ENCODE assay signal across 24 mouse cellular contexts in the genomic region with DNA sequence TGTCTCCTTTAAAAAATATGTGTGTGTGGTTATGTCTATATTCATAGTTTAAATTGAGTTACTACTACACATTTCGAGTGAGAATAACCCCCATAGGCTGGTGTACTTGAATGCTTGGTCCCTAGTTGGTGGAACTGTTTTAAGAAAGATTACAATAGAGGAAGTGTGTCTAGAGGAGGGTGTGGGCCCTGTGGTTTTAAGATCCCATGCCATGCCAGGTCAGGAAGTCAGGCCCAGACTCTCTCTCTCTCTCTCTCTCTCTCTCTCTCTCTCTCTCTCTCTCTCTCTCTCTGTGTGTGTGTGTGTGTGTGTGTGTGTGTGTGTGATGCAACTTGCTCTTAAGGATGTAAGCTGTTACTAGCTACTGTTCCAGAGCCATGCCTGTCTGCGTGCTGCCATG.
DNase-seq lines count a peak whose midpoint lies in the region; ATAC-seq and TF ChIP-seq lines count a peak whose summit lies in the region.
"Had no signal": no experiment of that assay in that cellular context is flagged by ENCODE, and none has a peak within 500 bp of the region (broad histone marks: within the 10 kb centered on the region; RNA-seq: fewer than 3 reads in every experiment).

No protein-coding gene starts in this region.

- H3K4me3 ChIP-seq in CH12.LX (replicated peaks in 1 of 3; ENCODE audit: low read depth in 2 of 3, low read length in 2 of 3, poor library complexity in 1 of 3), result no peak overlapping the region
- no peak overlapping the region for H3K4me3 ChIP-seq in liver, embryonic 12.5 days
- no peak overlapping the region for H3K4me3 ChIP-seq in layer of hippocampus, adult 2 months
- H3K4me3 ChIP-seq: forebrain, embryonic 12.5 days; heart, embryonic 15.5 days; midbrain, embryonic 15.5 days; myocyte had no signal

- DNase-seq in B cell, adult 2 months, result peak; percentile 34 to 50
- no peak for DNase-seq in CH12.LX (ENCODE audit: extremely low read depth)
- DNase-seq in naive thymus-derived CD4-positive, alpha-beta T cell, adult 2 months (ENCODE audit: low read depth), result peak; percentile 53
- no peak for DNase-seq in layer of hippocampus, adult 2 months (ENCODE audit: low spot score in 2 of 2)
- no peak for DNase-seq in retina, embryonic 14.5 days (ENCODE audit: low spot score)
- no peak for DNase-seq in neural tube, embryonic 10.5 days (ENCODE audit: extremely low spot score, low spot score)
- DNase-seq: adrenal gland, postnatal 25 days; cerebellum, adult 9-10 months; heart, postnatal 36 days; kidney, adult 8-10 months; kidney, postnatal 10 days; layer of hippocampus, postnatal 36 days; lung, adult 18-20 months; lung, postnatal 10 days; thymus, adult 18-20 months; thymus, postnatal 36 days had no signal

- TF ChIP-seq EP300 in CH12.LX (IDR thresholded peaks at IDR 0.05; ENCODE audit: low read length), result 0 out of 2 replicates have a peak, but pooled peaks have one; percentile 10

- in situ Hi-C loops in CH12.LX (cut with MboI; ENCODE audit: low pct_ligation_motif_present, low pct_unique_long_range_greater_than_20kb, low sequenced_read_pairs), result no loop called here

- no peak overlapping the region for H3K27ac ChIP-seq in CH12.LX (ENCODE audit: insufficient read depth, low read depth)
- H3K27ac ChIP-seq in liver, embryonic 12.5 days, result no peak overlapping the region
- H3K27ac ChIP-seq in layer of hippocampus, adult 2 months, result no peak overlapping the region
- H3K27ac ChIP-seq: forebrain, embryonic 12.5 days; heart, embryonic 15.5 days; hindbrain, embryonic 14.5 days; midbrain, embryonic 15.5 days had no signal

- H3K79me2 ChIP-seq in CH12.LX (replicated peaks; ENCODE audit: control insufficient read depth, extremely low read depth, insufficient read depth, poor library complexity, severe bottlenecking), result no peaks in the 10 kb centered on the region

- peak; percentile 99 to 100 for ATAC-seq in hematopoietic stem cell, adult 5-6 weeks (replicated peaks in 1 of 2; ENCODE audit: insufficient read depth in 1 of 2, low FRiP score in 2 of 2, low TSS enrichment in 1 of 2, low read depth in 1 of 2, poor library complexity in 2 of 2, severe bottlenecking in 2 of 2)
- no peak for ATAC-seq in liver, embryonic 12.5 days
- ATAC-seq: midbrain, embryonic 15.5 days had no signal

- dilution Hi-C loops in CH12.LX (cut with MboI; ENCODE audit: extremely low pct_ligation_motif_present, extremely low pct_unique_long_range_greater_than_20kb, low sequenced_read_pairs), result no loop called here

- H3K36me3 ChIP-seq in CH12.LX (replicated peaks in 1 of 2; ENCODE audit: control insufficient read depth in 1 of 2, insufficient read depth in 1 of 2, low read length in 1 of 2), result no peaks in the 10 kb centered on the region
- no peaks in the 10 kb centered on the region for H3K36me3 ChIP-seq in liver, embryonic 12.5 days
- H3K36me3 ChIP-seq: forebrain, embryonic 12.5 days; heart, embryonic 15.5 days; midbrain, embryonic 15.5 days had no signal

- WGBS in liver, embryonic 12.5 days (ENCODE audit: insufficient replicate concordance), result 36% methylated on average over 2 of the region's 2 CpGs

- no peaks in the 10 kb centered on the region for H3K9me3 ChIP-seq in CH12.LX (replicated peaks; ENCODE audit: low read length)
- H3K9me3 ChIP-seq in liver, embryonic 12.5 days (replicated peaks), result no peaks in the 10 kb centered on the region
- H3K9me3 ChIP-seq: forebrain, embryonic 12.5 days; heart, embryonic 15.5 days; midbrain, embryonic 15.5 days had no signal

- no peak overlapping the region for H3K9ac ChIP-seq in CH12.LX (ENCODE audit: insufficient read depth, low read depth)
- H3K9ac ChIP-seq in liver, embryonic 12.5 days, result no peak overlapping the region
- H3K9ac ChIP-seq: forebrain, embryonic 12.5 days; heart, embryonic 15.5 days; hindbrain, embryonic 14.5 days; midbrain, embryonic 15.5 days had no signal

- TF ChIP-seq CTCF in CH12.LX (conservative IDR thresholded peaks at IDR 0.05 in 1 of 2, IDR thresholded peaks at IDR 0.05 in 1 of 2; ENCODE audit: low read depth in 2 of 2, low read length in 2 of 2), result no peak
- no peak for TF ChIP-seq CTCF in layer of hippocampus, adult 2 months (conservative IDR thresholded peaks at IDR 0.05)

- no peaks in the 10 kb centered on the region for H3K4me1 ChIP-seq in CH12.LX (ENCODE audit: control insufficient read depth in 1 of 2, insufficient read depth in 2 of 2)
- H3K4me1 ChIP-seq in liver, embryonic 12.5 days, result no peaks in the 10 kb centered on the region
- H3K4me1 ChIP-seq: forebrain, embryonic 12.5 days; heart, embryonic 15.5 days; midbrain, embryonic 15.5 days had no signal

- no peak overlapping the region for H3K4me2 ChIP-seq in CH12.LX (ENCODE audit: insufficient read depth, low read depth, poor library complexity, severe bottlenecking)
- no peak overlapping the region for H3K4me2 ChIP-seq in liver, embryonic 12.5 days
- H3K4me2 ChIP-seq: forebrain, embryonic 12.5 days; heart, embryonic 15.5 days; hindbrain, embryonic 14.5 days; liver, embryonic 11.5 days; midbrain, embryonic 15.5 days had no signal

- H3K27me3 ChIP-seq in CH12.LX (replicated peaks), result no peaks in the 10 kb centered on the region
- no peaks in the 10 kb centered on the region for H3K27me3 ChIP-seq in liver, embryonic 12.5 days (replicated peaks)
- H3K27me3 ChIP-seq: forebrain, embryonic 12.5 days; heart, embryonic 15.5 days; midbrain, embryonic 15.5 days had no signal

- no peak for TF ChIP-seq RAD21 in CH12.LX (IDR thresholded peaks at IDR 0.05; ENCODE audit: low read depth, low read length)

- TF ChIP-seq POLR2A in CH12.LX (IDR thresholded peaks at IDR 0.05; ENCODE audit: low read depth, low read length), result no peak

TF ChIP-seq in CH12.LX, 34 proteins besides CTCF, POLR2A, EP300 and RAD21:
- no peak for TF ChIP-seq RCOR1 (conservative IDR thresholded peaks at IDR 0.05; ENCODE audit: low read depth, low read length)
TF ChIP-seq in CH12.LX: peak in this region for 0.

Comparison
In these comparisons a context has a peak if more than half of its experiments do, and no peak if none do; other contexts are left out.
1. DNase-seq: peak in B cell, adult 2 months (2 of 2) and naive thymus-derived CD4-positive, alpha-beta T cell, adult 2 months (single experiment); none in CH12.LX (single experiment), layer of hippocampus, adult 2 months (0 of 2), retina, embryonic 14.5 days (single experiment) and neural tube, embryonic 10.5 days (single experiment).